Mouse (Mus musculus) urinary bladder, adult 2 months (tissue): Measurements from ENCODE around the gene Tmem176b. TPM values are rescaled to one million over a fixed set of nuclear protein-coding genes. Genes with fewer than 3 reads are reported as not detected.

ENCODE experiments used
- DNase-seq: peaks from one replicate; pipeline ENCODE4 v3.0.0; 2022; ENCODE audit warnings: low spot score
- polyA plus RNA-seq: library from polyadenylated mRNA; depleted of rRNA; stranded (reverse); fragments of >200 nt; gene quantifications from 2 replicates; pipeline ENCODE4 v1.2.3, GENCODE M21; 2012; rRNA removed

Tmem176b gene
- polyA plus RNA-seq, 1 experiment, result 400 TPM

- DNase-seq, result no peak
Measured at GRCm38 (mm10) chr6:48787867-48788266, 53.4 kb downstream of the Tmem176b start.

- no peak for DNase-seq
Measured at GRCm38 (mm10) chr6:48785601-48786000, 55.7 kb downstream of the Tmem176b start.

GRCm38 (mm10) chr6:48785189-48785588, 56.1 kb downstream of the Tmem176b start:
- DNase-seq, result no peak

GRCm38 (mm10) chr6:48784406-48784805, 56.9 kb downstream of the Tmem176b start:
- no peak for DNase-seq

Other genes with a start within 250 kb of the Tmem176b start
- 45.0 and 45.4 TPM in 2 replicates for gene Repin1, start 247.6 kb downstream of the Tmem176b start, polyA plus RNA-seq
- gene Gm44965, start 247.6 kb downstream of the Tmem176b start, polyA plus RNA-seq, result not detected in 2 replicates
- gene Zfp775, start 239.4 kb downstream of the Tmem176b start, polyA plus RNA-seq, result 4.6 and 7.7 TPM in 2 replicates
- gene AI854703, start 214.7 kb downstream of the Tmem176b start, polyA plus RNA-seq, result 5.7 and 6.2 TPM in 2 replicates
- gene Gimap8, start 194.3 kb downstream of the Tmem176b start, polyA plus RNA-seq, result 6.2 and 8.1 TPM in 2 replicates
- 5.6 and 6.9 TPM in 2 replicates for gene Gimap9, start 165.4 kb downstream of the Tmem176b start, polyA plus RNA-seq
- gene Gimap4, start 156.9 kb downstream of the Tmem176b start, polyA plus RNA-seq, result 19.0 and 19.1 TPM in 2 replicates
- gene Gimap6, start 133.3 kb downstream of the Tmem176b start, polyA plus RNA-seq, result 22.4 and 25.3 TPM in 2 replicates
- gene Gm28053, start 122.9 kb downstream of the Tmem176b start, polyA plus RNA-seq, result 1.3 and 1.8 TPM in 2 replicates
- gene Gimap7, start 122.9 kb downstream of the Tmem176b start, polyA plus RNA-seq, result 0.65 and 1.0 TPM in 2 replicates
- 3.0 and 5.5 TPM in 2 replicates for gene Gimap1, start 102.4 kb downstream of the Tmem176b start, polyA plus RNA-seq
- 6.1 and 7.7 TPM in 2 replicates for gene Gimap5, start 95.3 kb downstream of the Tmem176b start, polyA plus RNA-seq
- gene Gimap3, start 70.6 kb downstream of the Tmem176b start, polyA plus RNA-seq, result 5.4 and 7.9 TPM in 2 replicates
- 133 and 146 TPM in 2 replicates for gene Tmem176a, start 577 bp downstream of the Tmem176b start, polyA plus RNA-seq
- 0.08 and 0.18 TPM in 2 replicates for gene Aoc1, start 31.4 kb upstream of the Tmem176b start, polyA plus RNA-seq
- not detected in 2 replicates for gene 1600015I10Rik, start 88.4 kb upstream of the Tmem176b start, polyA plus RNA-seq
- gene Doxl2, start 133.5 kb upstream of the Tmem176b start, polyA plus RNA-seq, result not detected in 2 replicates
- not detected in 2 replicates for gene Svs1, start 145.4 kb upstream of the Tmem176b start, polyA plus RNA-seq
- gene Gpnmb, start 195.1 kb upstream of the Tmem176b start, polyA plus RNA-seq, result 66.4 and 92.8 TPM in 2 replicates
- gene Malsu1, start 232.3 kb upstream of the Tmem176b start, polyA plus RNA-seq, result 29.2 and 31.8 TPM in 2 replicates